Mouse (Mus musculus) yolk sac, embryonic 10.5 days (tissue): ENCODE measurements around the gene H13.

Experiments
- DNase-seq: peaks from one replicate; pipeline ENCODE4 v3.0.0-alpha.2; 2017; ENCODE audit warnings: low spot score

H13 gene

DNA sequence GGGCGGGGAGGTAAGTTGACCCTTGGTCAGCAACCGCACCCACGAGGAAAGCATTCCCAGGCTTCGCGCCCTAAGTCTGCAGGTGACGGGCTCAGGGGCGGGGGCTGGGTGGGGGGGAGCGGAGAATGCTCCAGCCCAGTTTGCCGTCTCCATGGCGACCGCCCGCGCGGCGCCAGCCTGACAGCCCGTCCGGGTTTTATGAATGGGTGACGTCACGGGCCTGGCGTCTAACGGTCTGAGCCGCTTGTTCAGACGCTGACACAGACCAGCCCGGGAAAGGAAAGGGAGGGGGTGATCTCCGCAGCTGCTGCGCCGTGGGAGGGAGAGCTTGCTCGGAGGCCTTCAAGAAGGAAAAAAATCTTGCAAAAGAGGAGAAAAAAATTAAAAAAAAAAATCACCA, 65.7 kb downstream of the H13 start:
- peak; percentile 98 for DNase-seq

DNA sequence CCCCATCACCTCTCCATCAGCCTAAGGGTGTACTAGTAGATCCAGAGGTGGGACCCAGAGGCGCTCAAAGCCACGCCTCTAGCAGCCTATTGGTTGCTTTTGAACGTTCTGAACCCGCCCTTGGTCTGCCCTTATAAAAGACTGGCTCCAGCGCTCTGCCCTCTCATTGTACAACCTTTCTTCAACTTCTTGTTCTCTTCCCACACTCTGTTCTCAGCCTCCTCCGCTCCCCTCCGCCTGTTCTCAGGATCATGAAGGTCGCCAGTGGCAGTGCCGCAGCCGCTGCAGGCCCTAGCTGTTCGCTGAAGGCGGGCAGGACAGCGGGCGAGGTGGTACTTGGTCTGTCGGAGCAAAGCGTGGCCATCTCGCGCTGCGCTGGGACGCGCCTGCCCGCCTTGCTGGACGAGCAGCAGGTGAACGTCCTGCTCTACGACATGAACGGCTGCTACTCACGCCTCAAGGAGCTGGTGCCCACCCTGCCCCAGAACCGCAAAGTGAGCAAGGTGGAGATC, 66.9 kb downstream of the H13 start, which contains the start of gene Id1:
Gene Id1, plus strand, starts transcription at position 162 of the 512 bp plus-strand sequence.
- DNase-seq: peak; percentile 95

DNA sequence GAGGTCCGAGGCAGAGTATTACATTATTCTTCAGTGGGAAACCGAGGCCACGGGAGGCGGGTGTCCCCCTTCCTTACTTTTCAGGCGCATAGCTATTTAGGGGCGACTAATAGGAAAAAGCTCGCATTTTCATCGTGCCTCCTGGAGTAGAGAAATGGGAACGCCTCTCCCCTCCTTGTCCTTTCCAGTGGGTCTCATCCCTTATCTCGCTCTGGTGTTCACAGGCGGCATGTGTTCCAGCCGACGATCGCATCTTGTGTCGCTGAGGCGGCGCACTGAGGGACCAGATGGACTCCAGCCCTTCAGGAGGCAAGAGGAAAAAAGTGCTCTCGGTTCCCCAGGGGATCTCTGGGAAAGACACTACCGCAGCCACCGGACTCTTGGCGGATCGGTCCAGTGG, 67.5 kb downstream of the H13 start:
- no peak for DNase-seq

DNA sequence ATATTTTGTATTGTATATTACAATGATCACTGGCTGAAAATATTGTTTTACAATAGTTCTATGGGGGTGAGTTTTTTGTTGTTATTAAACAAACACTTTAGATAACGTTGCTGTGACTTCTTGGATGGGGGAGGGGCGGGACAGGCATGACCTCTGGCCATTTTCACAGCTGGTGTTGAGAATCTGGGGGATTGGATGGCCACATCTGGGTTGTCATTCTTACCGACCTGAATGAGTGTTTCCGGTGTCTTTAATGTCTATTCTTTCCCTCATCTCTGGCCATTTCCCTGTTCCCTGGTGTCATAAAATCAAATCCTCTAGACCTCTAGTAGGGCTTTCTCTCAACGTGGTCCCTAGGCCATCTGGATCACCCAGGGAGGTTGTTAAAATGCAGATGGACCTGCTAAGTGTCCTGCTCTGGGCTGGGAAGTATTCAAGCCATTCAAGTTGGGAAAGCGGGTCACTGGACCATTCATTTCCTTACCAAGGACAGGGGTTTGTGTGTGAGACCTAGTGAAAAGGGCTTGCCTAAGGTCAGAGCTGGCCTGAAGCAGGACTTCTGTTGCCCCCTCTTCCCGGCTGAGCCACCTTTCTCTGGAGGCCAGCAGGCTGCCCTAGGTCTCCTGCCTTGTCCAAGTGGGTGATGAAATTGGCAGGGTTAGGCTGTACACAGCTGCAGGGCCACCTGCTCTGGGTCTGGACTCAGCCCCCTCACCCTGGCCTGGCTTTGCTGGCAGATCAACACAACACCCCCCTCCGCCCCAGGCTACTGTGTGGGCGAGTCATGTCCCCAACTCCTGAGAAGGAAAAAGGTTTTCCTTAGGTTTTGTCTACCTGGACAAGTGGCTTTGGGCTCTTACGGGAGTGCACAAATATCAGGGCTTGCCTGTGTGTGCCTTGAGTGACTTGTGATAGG, 68.3 kb downstream of the H13 start:
- no peak for DNase-seq

DNA sequence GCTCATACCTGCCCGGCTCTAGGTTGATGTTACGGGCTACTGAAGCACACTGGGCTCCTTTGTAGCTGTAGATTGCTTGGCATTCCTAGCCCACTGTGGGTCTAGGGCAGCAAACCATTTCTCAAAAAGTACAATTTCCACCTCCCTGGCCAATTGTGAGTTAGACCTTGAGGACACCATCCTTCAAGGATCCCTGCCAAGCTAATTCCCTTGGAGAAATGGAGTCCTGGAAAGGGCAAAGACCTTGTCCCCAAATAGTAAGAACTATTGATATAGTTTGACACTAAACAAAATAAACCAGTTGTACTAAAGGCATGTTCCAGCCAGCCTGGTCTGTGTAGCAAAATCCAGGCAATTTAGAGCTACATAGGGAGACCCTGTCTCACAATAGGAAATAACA, 69.1 kb downstream of the H13 start:
- no peak for DNase-seq

DNA sequence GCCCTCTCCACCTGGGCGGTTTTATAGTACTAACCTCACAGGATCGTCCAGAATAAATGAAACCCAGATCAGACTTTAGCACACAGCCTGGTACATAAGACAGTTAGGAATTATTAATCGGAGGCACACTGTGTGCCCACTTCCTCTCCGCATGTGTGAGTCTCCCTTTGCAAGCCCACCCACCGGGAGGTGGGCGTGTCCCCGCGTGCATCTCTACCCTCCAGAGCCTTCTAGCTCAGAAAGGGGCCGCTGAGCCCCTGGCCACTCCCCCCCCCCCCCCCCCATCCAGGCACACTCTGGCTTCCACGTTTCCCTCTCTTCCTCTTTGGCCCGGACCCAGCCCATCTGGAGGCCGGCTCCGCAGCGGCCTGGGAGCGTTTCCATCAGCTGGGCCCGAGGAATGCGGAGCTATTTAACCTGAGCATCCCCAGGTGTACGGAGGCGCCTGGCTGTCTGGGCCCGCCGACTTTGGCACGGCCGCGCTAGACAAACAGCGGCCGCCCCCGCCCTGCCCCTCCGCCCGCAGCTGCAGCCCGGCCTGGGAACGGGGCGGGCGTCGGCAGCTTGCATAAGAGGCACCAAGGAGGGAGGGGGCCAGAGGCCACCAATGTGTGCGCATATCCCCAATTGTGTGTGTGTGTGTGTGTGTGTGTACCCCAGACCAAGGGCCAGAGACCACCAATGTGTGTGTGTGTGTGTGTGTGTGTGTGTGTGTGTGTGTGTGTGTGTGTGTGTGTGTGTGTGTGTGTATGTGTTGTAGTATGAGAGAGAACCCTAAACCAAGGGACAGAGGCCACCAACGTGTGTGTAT, 70.0 kb downstream of the H13 start:
- peak; percentile 91 for DNase-seq

DNA sequence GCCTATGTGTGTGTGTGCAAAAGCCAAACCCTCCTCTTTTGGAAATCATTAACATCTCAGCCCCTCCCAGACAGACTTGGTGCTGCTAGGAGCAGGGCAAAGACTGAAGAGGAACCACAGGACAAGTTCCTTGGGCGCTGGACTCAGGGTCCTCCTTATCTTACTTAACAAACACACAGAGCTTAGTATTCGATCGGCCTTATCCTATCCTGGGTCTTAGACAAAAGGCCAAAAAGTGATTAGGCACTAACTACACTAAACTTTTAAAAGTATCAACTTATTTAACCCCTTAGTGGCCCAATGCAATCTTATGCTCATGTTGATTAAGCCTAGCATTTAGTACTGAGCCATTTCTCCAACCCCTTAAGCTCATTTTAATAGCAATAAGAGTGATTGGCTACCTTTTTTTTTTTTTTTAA, 70.6 kb downstream of the H13 start:
- DNase-seq: peak; percentile 91

DNA sequence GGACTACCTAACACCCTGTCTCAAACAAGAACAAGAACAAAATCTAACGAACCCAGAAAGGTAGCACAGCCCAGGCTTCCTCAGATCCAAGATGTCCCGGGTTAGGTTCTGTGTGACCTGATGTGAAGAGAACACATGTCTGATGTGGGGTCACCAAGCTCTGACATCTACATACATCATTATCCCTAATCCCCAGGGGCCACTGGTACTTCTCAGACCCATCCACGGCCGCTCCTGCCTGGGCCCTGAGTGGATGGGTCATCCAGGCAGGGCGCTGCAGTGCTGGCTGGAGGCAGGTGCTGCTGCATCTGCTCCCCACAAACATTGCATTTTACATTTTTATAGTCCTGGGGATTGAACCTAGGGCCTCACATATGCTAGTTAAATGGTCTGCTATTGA, 71.2 kb downstream of the H13 start:
- DNase-seq: no peak

DNA sequence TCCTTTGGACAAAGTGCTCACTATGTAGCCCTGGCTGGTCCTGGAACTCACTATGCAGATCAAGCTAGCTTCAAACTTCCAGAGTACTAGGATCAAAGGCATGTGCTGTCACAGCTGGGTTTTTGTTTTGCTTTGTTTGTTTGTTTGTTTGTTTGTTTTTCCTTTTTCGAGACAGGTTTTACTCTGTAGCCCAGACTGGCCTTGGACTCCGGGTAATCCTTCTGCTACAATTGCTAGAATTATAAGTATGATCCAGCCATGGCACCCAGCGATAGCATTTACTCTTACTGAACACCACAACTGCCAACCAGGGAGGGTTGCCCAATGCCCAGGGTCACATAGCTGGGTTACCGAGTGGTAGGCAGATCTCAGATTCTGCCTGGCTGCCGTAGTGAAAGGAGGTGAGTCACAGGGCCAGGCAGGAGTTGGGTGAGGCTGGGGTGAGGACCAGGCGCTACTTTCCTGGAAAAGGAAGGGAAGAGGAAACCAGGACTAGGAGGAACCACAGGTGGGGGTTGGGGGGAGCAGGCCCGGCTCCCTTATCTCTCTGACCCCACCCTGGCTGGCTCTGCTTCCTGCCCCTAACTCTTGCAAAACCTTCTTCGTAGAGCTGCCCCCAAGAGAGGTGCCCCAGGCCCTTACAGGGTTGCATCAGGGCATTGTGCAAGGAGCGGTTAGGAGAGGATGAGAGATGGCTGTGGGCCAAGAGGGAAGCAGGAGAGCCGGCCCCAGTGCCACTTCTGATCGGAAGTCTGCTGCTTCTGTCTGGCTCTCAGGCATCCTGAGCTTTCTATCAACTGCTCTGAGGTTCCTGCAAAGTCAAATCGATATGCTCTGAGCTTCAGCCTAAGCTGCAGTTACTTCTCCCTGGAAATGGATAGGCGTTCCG, 72.1 kb downstream of the H13 start:
- DNase-seq: peak; percentile 87

DNA sequence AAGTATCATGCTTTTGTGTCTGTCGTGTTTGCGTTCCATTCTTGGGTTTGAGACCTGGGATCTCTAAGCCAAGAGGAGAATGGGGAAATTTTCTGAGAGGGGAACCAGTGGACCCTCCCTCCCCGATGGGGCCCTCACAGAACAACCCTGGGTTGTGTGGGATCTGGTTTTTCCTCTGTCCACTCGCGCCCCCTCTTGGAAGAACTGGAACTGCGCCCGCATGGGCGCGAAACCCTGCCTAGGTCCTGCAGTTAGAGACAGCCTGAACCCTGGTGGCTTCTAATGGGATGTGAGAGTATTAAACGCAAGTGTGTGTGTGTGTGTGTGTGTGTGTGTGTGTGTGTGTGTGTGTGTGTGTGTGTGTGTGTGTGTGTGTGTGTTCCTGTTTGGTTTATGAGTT, 73.2 kb downstream of the H13 start:
- DNase-seq: peak; percentile 78

DNA sequence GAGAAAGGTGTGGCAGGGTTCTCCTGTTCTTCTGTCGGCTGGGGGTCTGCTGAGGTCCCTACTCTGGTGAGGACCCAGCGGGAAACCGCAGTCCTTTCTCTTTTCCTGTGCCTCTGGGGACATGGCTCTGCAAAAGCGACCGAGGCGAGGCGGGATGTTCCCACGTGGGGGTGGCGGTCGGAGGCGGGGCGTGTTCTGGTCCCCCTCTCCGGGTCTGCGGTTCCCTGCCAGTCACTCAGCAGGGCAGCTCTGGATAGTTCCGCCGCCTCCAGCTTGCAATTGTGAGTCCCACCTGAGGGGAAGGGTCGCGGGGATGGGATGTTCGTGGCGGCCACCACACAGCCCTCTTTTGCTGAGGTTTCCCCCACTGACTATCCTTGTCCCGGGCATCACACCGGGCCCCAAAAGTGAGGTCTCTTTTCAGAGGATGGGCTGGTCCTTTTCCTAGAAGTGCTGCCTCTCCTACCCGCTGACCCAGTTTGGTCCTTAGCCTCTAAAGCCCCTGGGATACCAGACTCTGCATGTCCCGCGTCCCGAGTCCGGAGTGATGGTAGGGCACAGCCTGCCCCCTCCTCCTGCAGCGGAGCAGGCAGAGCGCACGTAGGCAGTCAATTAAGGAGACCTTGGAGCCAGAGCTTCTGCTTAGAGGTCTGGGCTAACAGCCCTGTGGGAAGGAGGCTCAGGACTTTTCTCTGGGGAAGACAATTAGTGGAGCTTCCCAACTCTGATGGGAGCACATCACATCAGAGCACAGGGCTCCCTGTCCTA, 84.9 kb downstream of the H13 start, which contains the start of gene Cox4i2:
Gene Cox4i2, plus strand, starts transcription at position 230 of the 768 bp plus-strand sequence.
- no peak for DNase-seq

DNA sequence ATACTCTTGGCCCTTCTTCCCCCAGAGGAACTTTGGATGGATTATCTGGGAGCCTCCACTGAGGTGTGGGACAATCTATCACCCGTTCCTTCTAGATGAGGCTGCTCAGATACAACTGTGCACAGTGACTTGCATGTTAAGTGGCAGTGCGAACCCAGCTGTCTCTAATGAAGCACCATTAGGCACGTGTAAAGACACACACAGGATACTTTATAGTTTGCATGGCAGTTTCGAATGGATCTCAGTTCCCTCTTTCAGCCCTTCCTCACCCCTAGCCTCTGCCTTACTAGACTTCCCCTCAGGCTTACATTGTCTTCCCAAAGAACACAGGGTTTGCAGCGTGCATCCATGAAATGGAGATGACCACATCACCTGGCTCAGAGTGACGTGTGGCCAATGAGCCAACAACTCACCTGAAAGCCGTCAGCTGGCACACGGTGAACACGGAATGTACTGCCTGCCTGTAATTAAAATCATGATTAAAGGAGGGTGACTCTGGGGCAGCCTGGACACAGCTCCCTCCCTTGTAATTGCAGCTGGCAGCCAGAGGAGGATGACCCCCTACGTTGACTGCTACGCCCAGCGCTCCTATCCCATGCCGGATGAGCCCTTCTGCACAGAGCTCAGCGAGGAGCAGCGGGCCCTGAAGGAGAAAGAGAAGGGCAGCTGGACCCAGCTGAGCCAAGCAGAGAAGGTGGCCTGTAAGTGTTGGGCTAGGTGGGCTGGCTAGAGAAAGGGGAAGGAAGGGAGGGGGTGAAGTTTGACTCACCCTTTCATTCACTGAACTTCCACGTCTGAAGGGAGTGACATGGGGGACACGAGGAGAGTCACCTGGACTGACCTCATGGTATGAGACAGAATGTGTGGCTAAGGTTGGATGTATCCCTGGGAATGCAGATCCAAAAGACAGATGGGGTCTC, 87.5 kb downstream of the H13 start:
- DNase-seq: no peak

DNA sequence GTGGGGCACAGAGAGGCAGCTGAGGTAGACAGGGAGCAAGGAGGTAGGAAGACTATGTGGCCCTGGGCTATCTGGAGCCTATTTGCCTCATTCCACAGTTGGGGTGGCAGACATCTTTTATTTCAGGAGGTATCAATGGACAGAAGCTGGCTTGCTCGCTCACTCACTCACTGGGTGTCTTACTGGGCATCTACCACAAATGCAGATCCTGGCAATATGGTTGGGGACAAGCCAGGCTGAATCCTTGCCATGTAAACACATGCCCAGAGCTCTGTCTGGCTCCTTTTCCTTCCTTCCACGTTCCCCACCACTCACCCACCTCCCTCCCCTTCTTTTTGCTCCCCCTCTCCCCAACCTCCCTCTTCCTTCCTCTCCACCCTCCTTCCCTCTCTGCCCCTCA, 88.2 kb downstream of the H13 start:
- DNase-seq: no peak
